Mouse (Mus musculus) frontal cortex, postnatal 10 days (tissue): ENCODE results near the gene Fgd6.
A peak's percentile ranks its signal among the peaks of the same experiment; 100 is the strongest.

Experiments used
- DNase-seq, 2 experiments: peaks; one replicate each; pipeline ENCODE4 v3.0.0; 2022; ENCODE audit warnings: low spot score in 2 of 2, mixed read lengths in 1 of 2

Gene Fgd6

DNA sequence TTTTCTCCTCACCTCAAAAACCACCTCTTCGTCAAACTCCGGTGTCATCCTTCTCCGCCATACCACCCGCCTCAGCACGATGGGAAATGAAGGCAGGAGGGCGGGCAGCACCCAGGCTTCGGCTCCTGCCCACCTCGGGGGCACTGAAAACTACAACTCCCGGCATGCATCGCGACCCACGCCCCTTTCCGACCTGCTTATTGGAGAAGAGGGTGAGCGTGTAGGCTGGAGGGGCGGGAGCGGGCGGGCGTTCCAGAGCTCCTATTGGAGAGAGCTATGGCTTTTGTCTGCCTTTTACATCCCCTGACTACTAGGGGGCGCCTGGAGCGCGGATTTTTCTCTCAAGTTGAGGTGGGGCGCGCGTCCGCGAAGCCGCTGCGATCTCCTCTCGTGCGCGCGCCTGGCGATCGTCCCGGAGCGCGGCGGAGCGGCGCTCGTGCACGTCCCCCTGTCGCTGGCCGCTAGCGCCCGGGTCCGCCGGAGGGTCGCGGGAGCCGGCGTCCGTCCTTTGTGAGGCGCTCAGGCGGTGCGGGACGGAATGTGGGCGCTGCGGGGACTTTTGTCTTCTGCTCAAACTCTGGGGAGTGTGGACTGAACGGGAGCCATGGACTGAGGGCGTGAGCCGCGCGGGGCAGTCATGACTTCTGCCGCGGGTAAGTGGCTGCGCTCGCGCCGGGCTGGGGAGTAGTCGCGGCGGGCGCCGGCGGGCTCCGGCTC lies at the start of gene Fgd6, which contains the start of gene Vezt:
TSS of gene Fgd6 (plus strand) at position 344 of the 717 bp plus-strand sequence.
TSS of gene Vezt (minus strand) at position 160 of the 717 bp plus-strand sequence.
- peak; percentile 97 to 98 for DNase-seq

DNA sequence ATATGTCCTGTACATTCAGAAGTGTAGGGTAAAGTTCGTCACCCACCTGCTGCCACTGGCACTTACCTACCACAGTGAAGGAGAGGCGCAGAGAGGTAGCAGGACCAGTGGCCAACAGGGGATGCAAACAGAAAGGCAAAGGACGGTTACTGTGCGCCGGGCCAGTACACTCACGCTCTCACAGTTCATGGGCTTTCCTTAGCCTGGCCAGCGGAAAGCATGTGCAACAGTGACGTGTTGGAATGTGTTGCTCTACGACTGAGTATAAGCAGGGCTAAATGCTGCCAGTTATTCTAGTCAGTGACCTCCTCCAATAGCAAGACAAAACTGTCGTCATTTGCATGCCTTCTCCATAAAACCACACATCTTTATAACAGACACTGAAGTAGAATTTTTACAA lies 41.7 kb upstream of the Fgd6 start:
- no peak for DNase-seq

DNA sequence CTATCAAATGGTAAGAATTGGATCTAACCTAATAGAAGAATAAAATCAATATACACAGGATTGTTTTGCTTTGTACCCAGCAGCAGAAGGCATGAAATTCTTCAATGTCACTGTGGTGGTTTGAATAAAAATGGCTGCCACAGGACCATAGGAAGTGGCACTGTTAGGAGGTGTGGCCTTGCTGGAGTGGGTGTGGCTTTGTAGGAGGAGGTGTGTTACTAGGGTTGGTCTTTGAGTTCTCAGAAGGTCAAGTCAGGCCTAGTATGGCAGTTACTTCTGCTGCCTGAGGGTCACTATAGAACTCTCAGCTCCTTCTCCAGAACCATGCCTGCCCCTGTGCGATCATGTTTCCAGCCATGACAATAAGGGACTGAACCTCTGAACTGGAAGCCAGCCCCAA lies 40.7 kb upstream of the Fgd6 start:
- DNase-seq: no peak

DNA sequence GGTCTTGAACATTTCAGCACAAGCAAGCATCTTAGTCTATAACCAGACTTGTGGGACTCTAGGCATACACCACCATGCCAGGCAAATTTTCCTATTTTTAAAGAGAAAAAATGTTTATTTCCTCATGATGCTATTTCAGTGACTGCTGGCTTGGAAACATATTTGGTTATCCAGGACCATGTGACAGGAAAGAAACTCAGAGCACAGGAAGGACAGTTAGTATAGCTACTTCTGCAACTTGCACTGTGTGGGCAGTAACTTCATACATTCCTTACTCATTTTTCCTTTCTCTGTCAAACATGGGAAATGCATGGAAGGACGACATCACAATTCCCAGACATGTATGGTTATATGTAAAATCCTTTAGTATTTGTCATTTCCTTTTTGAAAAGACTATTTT lies 36.4 kb upstream of the Fgd6 start:
- no peak for DNase-seq

DNA sequence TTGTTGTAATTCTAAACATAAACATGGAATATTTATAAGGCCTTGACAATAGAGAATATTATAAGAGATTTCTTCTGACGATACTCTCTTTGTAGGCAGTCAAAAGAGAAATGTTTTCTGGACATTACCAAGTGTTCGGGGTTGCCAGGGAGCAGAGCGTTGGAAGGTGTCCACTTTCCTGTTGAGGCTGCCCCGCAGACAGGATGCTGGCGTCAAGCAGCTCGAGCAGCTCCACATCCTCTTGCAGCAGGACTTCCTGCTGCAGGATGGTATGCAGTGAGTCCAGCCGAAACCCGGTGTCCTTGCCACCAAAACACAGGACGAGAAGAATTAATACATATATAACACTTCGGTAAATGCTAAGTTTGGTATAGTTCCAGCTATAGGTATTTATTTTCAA lies 35.6 kb upstream of the Fgd6 start:
- no peak for DNase-seq

DNA sequence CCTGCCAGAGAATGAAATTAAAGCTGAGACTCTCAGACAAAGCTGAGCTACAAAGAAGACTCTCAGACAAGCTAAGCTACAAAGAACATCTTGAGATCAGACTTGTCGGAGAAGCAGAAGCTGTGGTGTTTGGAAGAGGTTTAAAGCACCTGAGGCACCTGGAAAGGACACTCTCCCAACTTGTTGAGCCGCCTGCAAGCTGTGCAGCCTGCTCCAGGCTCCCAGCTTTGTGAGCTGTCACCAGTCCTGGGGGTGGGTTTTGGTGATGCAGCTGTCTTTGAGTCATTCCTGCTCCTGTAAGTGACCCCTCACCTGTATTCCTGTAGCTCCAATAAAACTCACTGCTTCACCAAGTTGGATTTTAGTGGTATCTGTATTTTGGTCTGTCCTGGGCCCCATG lies 27.4 kb upstream of the Fgd6 start:
- DNase-seq: no peak

DNA sequence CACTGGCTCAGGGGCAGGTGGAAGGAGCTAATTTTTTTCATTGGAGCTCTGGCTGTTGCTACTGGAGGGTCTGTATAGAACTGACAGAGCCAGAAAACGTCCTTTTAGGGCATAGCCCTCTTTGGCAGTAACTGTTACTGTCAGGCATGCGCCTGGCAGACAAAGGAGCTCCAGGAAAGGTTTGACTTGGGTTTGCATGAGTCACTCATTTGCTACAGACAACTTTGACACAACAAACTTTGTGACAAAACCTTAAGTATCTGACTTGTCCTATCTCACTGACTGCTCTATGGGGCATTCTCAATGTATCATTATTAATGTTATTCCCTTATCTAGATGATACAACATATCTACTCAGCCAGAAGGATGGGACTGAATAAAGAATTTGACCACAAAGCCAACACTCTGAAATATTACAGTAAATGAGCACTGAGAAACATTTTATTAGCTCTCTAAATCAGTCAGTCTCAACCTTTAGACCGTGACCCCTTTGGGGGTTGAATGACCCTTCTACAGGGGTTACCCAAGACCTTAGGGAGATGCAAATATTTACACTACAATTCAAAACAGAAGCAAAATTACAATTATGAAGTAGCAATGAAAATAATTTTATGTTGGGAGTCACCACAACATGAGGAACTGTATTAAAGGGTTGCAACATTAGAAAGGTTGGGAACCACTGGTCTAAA lies 25.7 kb upstream of the Fgd6 start:
- DNase-seq: no peak

DNA sequence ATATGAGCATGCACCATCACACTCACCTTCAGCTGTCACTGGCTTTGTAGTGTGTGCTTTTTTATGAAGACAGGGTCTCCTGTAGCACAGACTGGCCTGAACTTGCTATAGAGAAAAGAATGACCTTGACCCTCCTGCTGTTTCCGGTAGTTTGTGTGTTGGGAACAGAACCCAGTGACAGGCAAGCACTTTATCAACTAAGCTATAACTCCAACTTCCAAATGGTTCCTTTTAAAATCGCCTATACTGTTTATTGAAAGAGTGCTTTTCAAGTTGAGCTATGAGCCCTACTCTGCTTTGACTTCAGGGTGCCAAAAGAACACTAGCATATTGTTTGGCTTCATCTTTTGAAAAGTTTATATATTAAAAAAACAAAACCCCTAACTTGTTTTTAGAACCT lies 24.8 kb upstream of the Fgd6 start:
- no peak for DNase-seq

DNA sequence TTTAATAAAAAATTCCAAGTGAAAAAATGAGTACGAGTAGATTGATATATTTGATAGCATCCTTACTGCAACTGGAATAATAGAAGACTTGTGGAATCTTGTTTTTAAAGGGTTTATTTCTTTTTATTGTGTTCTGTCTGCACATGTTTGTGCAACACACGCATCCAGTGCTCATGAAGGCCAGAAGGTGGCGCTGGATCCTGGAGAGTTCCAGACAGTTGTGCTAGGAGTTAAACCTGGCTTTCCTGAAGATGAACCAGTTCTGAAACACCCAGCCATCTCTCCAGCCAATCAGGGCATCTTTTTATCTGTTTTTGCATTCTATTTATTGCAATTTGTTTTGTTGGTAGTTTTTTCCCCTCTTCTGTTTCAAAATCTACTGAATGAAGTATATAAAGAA lies 22.6 kb upstream of the Fgd6 start:
- DNase-seq: peak in 1 of 2 experiments; percentile 33

DNA sequence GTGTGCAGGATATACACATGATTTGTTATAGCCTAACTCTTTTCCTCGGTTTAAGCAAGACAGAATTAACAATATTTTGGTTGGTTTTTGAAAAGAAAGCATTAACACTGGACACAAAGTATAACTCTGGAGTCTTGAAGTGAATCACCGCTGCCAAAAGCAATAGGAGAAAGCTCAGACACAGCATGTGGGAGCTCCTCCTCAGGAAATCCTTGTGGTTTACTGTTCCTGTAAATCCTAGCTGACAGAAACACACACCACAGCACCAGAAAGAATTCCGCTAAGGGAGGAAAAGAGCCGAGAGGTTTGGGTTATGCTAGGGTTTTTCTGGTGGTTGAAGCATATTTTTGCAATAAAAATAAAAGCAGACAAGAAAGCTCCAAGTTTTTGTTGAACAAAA lies 21.6 kb upstream of the Fgd6 start:
- no peak for DNase-seq

DNA sequence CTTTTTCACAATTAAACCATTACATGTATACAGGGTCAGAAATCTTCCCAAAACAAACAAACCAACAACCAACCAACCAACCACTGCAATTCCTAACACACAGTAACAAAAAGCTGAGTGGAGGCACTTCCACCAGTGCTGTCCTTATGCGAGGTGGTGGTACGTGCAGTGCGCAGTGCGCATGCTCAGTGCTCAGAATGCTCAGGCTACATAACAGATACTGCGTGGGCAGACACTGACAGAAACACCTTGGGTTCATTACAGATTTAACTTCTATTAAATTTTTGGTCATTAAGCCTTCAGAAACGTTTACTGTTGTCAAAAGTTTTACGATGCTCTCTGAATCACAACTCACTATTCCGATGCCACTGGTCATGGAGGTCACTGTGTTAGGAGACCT lies 18.3 kb upstream of the Fgd6 start:
- no peak for DNase-seq

DNA sequence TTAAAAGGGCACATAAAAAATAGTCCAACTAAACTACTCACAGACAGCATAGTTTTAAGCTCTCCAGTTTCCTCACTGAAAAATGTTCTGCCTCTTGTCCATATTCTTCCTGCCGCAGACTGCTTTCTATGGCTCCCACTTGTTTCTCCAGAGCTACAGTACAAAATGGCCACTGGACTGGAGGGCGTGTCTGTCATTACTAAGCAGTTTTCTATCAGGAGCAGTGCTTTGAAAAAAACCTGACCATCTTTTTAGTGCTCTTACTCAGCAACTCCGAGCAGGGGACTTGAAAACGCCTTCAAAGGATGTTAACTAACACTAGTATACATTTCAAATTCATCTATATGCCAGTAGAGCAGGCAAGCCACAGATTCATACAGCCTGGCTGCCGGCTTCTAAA lies 15.2 kb upstream of the Fgd6 start:
- DNase-seq: no peak

DNA sequence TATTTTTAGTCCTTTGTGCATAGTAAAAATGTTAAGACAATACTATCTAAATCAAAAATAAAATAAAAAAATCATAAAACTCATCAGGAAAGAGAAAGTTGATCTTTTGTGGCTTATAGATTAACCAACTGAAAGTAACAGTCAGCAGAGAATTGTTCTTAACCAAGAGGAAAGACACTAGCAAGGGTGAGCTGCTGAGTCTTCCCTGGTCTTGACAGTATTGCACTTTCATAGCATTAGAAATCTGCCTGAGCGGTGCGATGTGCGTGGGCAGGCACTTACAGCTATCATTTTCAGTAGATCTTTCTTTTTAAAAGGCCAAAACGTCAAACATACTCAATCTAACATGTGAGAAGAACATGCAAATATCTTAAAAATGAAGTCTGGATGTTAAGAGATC lies 14.7 kb upstream of the Fgd6 start:
- DNase-seq: no peak

DNA sequence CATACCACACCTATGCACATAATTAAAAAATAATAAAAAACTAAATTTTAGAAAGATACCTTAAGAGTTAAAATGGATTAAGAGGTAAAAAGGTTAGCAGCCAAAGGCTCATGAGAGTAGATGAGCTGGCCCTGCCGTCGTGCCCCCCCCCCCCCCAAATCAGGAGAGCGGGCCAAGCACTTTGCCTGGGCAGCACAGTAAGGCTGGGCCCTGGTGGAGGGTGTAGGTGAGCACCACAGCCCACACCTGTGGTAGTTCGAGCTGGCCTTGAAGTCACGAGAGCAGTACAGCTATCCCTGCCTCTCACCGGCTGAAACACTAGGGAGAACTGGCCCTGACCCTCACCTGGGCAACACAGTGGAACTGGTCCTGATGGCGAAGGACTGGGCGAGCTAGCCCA lies 10.7 kb upstream of the Fgd6 start:
- DNase-seq: no peak

DNA sequence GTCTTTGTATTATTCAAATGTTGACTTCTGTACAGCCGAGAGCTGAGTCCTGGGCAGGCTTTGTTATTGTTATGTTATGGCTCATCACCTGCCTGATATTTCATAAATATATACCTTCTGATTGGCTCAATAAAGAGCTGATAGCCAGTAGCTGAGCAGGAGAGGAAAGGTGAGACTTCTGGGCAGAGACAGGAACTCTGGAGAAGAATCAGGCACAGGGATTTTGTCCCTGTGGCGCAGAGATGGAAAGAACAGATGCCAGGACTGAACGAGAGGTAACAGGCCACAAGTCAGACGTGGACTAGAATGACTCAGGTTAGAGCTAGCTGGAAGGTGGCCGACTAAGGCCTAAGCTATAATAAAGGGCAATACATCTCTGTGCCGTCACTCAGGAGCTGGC lies 7.3 kb upstream of the Fgd6 start:
- DNase-seq: no peak

DNA sequence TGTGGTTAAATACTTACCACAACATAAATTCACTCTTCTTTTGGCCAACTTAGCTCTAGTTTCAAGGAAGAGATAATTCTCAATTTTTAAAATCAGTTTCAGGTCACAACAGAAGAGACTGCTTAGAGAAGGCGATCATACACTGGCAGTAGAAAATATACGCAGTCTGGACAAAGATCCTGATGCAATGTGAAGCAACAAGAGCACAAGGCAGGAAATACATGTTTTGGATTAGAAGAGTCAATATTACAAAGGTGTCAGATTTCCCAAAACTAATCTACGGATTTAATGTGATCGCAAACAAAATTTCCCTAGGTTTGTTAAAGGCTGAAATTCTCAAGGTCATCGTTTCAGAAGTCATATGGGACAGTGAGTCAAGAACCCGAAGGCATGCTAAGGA lies 4.6 kb upstream of the Fgd6 start:
- no peak for DNase-seq

DNA sequence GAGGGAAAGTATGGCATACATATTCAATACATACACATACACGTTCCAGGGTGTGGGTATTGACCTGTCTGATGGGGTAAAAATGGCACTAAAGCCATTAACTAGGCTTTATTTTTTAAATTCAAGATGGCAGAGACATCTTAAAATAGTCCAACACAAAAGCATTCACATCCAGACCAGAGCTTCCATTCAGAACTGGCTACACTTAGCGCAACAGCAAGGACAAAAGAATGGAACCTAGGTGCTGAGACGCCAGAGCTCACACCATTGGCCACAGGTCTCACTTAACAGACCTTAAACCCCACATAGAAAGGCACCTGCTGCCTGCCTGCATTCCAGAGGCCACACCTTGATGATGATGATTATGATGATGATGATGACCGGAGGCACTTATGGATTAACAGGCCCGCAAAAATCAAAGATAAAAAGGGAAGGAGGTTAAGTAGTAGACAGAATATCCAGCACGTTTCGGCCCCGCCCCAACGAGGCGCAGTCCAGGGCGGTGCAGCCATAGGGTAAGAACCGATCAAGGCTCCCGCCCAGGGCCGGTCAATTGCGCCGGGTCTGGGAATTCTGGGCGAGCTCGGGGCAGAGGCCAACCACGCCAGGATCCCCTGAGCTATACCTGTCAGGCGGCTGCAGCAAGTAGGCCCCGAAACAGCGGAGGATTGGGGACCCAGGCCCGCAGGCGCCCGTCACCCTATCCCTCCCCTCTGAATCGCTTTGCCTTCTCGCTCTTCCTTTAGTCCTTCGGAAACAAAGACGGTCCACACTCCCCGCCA lies 734 bp upstream of the Fgd6 start:
- no peak for DNase-seq

DNA sequence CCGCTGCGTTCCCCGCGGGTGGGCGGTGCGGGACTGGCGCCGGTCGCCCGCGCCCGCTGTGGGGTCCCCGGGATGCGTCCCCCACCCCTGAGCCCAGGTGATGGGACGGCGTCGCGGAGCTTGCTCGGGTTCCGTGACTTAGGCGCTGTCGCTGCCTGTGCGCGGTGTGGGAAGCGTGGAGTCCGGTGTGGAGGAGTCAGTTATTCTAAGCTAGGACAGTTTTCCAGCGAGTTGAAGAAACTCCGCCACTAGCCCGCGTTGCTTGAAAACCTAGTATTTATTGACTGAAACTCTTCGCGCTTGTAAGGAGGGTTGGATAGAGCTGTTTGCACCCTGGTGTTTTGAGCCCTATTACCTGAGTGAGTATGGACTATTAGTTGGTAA lies 566 bp downstream of the Fgd6 start:
- no peak for DNase-seq

DNA sequence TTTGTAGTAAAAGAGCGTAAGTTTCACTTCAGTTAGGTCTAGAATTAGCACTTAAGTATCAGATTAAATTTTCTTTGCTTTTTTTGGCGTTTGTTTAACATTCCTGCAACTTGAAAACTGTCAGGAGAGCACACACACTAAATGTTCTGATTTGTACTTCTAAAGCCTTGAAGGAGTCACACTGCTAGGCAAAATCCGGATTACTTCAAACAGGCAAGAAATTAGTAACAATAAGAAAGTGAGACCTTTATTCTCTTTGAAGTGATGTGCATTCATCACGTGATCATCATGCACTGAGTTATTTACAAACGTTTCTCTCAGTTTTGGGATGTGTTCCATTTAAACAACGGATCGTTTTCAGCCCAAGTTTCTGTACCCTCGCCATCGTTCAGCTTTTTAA lies 1.4 kb downstream of the Fgd6 start:
- no peak for DNase-seq

DNA sequence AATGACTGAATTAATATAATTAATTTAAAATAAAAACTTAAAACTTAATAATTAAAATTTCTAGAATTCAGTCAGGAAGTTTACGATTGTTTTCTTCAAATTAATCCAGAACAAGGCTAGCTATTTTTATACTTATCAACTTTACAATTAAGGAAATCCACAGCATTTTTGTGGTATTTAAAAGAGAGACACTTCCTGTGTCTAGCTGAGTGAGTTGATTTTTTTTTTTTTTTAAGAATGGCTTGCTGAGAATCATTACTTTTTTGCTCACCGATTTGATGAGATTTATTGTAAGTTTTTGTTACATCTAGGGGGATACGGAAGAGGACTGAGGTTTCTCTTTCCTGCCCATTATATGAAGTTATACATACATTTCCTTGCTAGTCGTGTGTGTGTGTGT lies 1.8 kb downstream of the Fgd6 start:
- DNase-seq: no peak

DNA sequence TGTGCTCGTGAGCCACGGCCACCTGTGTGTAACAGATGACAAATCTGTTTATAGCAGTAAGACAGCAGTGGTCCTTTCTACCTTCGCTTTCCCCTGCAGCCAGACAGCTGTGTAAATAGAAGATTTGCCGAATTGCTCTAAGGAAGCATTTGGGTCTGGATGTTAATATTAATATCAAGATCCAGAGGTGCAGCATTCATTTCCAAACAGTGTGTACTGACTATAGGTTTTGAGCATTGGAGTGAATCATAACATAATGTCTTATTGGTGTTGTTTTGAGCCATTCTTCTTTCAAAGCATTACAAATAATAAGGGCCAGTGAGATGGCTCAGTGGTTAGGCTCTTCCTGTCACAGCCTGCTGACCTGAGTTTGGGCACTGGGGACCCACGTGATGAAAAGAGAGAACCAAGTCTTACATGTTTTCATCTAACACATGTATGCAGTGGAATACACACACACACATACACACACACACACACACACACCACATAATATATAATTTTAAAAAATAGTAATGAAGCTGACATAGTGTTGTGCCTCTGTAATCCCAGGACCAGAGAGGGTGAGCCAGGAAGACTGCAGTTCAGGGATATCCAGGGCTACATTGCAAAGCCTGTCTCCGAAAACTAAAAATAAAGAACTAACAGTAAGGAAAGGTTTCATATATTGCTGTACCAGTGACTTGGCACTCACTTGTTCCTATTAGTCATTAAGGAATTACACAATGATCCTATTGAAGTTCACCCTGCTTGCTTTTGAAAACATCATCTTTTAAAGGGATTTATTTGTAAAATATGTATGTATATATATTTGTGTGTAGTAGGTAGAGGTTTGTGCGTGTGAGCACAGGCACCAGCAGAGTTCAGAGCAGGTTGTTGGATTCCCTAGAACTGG lies 2.8 kb downstream of the Fgd6 start:
- DNase-seq: no peak

DNA sequence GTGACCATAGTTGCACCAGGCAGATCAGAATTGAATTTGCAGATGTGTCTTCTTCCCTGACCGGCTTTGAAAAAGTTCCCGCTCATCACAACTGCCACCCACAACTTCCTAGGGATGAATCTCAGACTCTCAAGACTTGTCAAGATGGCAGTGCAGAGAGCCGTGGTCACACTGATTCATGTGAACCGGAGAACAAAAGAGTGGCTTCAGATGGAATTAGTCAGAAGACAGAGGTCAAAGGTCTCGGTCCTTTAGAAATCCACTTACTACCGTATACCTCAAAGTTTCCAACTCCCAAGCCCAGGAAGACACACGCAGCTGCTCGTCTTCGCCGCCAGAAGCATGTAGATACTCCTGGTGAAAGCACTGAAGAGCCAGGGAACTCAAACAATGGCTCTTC lies 8.1 kb downstream of the Fgd6 start:
- no peak for DNase-seq
